In the genomic region with DNA sequence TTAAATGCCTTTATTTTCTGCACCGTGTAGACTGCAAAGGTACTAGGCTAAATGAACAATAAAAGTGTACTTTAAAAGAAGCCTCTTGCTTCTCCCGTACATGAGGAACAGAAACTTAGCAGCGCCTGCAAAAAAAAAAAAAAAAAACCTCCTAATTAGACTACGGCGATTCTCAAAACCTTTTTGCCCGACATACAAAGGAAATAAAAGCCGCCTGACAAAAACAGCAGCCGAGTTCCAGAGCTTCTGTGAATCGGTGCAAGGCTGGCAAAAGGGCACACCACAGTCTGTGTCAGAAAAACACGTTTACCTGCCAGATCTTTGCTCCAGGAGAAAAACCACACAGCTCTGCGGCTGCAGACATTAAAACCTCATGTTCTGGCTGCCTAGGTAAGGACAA, we compare ENCODE assay signal across 8 mouse cellular contexts. TPM values are rescaled to one million over a fixed set of nuclear protein-coding genes. Genes with fewer than 3 reads are reported as not detected.
DNase-seq lines count a peak whose midpoint lies in the region; ATAC-seq and TF ChIP-seq lines count a peak whose summit lies in the region.
"Had no signal": no experiment of that assay in that cellular context is flagged by ENCODE, and none has a peak within 500 bp of the region (broad histone marks: within the 10 kb centered on the region; RNA-seq: fewer than 3 reads in every experiment).

No protein-coding gene starts in this region.

- H3K9me3 ChIP-seq in CH12.LX (replicated peaks; ENCODE audit: low read length): peaks cover 36% of the 10 kb centered on the region
- H3K9me3 ChIP-seq in heart, postnatal 0 days (replicated peaks; ENCODE audit: control insufficient read depth, low read length): no peaks in the 10 kb centered on the region
- H3K9me3 ChIP-seq in midbrain, embryonic 12.5 days: no peaks in the 10 kb centered on the region

- WGBS in heart, postnatal 0 days: 11% methylated on average over 11 of the region's 11 CpGs
- under 1% methylated on average over 11 of the region's 11 CpGs for WGBS in midbrain, embryonic 12.5 days

- H3K4me3 ChIP-seq in CH12.LX (replicated peaks in 1 of 3; ENCODE audit: low read depth in 2 of 3, low read length in 2 of 3, poor library complexity in 1 of 3): peak overlapping the region; percentile 2 to 60 (median 47)
- H3K4me3 ChIP-seq in heart, postnatal 0 days (ENCODE audit: low read depth, low read length): peak overlapping the region; percentile 70
- peak overlapping the region; percentile 86 for H3K4me3 ChIP-seq in midbrain, embryonic 12.5 days

- H3K9ac ChIP-seq in CH12.LX (ENCODE audit: insufficient read depth, low read depth): peak overlapping the region; percentile 59
- H3K9ac ChIP-seq in heart, postnatal 0 days (replicated peaks; ENCODE audit: low read depth, low read length): peak overlapping the region; percentile 36; the same call in 1 of the 2 replicates
- H3K9ac ChIP-seq in midbrain, embryonic 12.5 days (replicated peaks): peak overlapping the region; percentile 87

- peaks cover 0 to 9% of the 10 kb centered on the region in 2 experiments; a peak in 2 of 4 replicates for H3K4me1 ChIP-seq in CH12.LX (ENCODE audit: control insufficient read depth in 1 of 2, insufficient read depth in 2 of 2)
- H3K4me1 ChIP-seq in heart, postnatal 0 days (ENCODE audit: control insufficient read depth, insufficient read depth): peaks cover 7% of the 10 kb centered on the region; the same call in 1 of the 2 replicates
- H3K4me1 ChIP-seq in midbrain, embryonic 12.5 days: peaks cover 54% of the 10 kb centered on the region

- H3K27ac ChIP-seq in CH12.LX (ENCODE audit: insufficient read depth, low read depth): peak overlapping the region; percentile 85; the same call in 1 of the 2 replicates
- H3K27ac ChIP-seq in heart, postnatal 0 days (ENCODE audit: low read depth): peak overlapping the region; percentile 78; the same call in 1 of the 2 replicates
- peak overlapping the region; percentile 92 for H3K27ac ChIP-seq in midbrain, embryonic 12.5 days (replicated peaks)

- no peaks in the 10 kb centered on the region for H3K79me2 ChIP-seq in CH12.LX (replicated peaks; ENCODE audit: control insufficient read depth, extremely low read depth, insufficient read depth, poor library complexity, severe bottlenecking)

- peak; percentile 21 to 36 for DNase-seq in B cell, adult 2 months
- peak; percentile 66 for DNase-seq in CH12.LX (ENCODE audit: extremely low read depth)
- DNase-seq in heart, postnatal 0 days (ENCODE audit: low spot score): no peak
- no peak for DNase-seq in right cerebral cortex, postnatal 14 days
- no peak for DNase-seq in gastrocnemius, postnatal 10 days
- DNase-seq in thymus, postnatal 25 days: no peak

- in situ Hi-C loops in CH12.LX (cut with MboI; ENCODE audit: low pct_ligation_motif_present, low pct_unique_long_range_greater_than_20kb, low sequenced_read_pairs): no loop called here

- peak overlapping the region; percentile 84 for H3K4me2 ChIP-seq in CH12.LX (ENCODE audit: insufficient read depth, low read depth, poor library complexity, severe bottlenecking)
- H3K4me2 ChIP-seq in heart, postnatal 0 days (ENCODE audit: low read depth, low read length): peak overlapping the region; percentile 73
- peak overlapping the region; percentile 70 for H3K4me2 ChIP-seq in midbrain, embryonic 12.5 days (replicated peaks)

- TF ChIP-seq EP300 in CH12.LX (IDR thresholded peaks at IDR 0.05; ENCODE audit: low read length): peak; percentile 89
- TF ChIP-seq EP300 in heart, postnatal 0 days (IDR thresholded peaks at IDR 0.05; ENCODE audit: low read depth): no peak

- no peak for TF ChIP-seq RAD21 in CH12.LX (IDR thresholded peaks at IDR 0.05; ENCODE audit: low read depth, low read length)

- no peak for ATAC-seq in heart, postnatal 0 days (ENCODE audit: insufficient read depth, low read depth)
- ATAC-seq in midbrain, embryonic 12.5 days (ENCODE audit: low FRiP score, low read depth): no peak

- TF ChIP-seq CTCF in CH12.LX (conservative IDR thresholded peaks at IDR 0.05 in 1 of 2, IDR thresholded peaks at IDR 0.05 in 1 of 2; ENCODE audit: low read depth in 2 of 2, low read length in 2 of 2): no peak
- TF ChIP-seq CTCF in heart, postnatal 0 days (IDR thresholded peaks at IDR 0.05; ENCODE audit: low read depth): no peak

- dilution Hi-C loops in CH12.LX (cut with MboI; ENCODE audit: extremely low pct_ligation_motif_present, extremely low pct_unique_long_range_greater_than_20kb, low sequenced_read_pairs): no loop called here

- H3K36me3 ChIP-seq in CH12.LX (replicated peaks in 1 of 2; ENCODE audit: control insufficient read depth in 1 of 2, insufficient read depth in 1 of 2, low read length in 1 of 2): no peaks in the 10 kb centered on the region
- H3K36me3 ChIP-seq in heart, postnatal 0 days (replicated peaks; ENCODE audit: control insufficient read depth, insufficient read depth, low read length): no peaks in the 10 kb centered on the region
- H3K36me3 ChIP-seq in midbrain, embryonic 12.5 days: peaks cover 6% of the 10 kb centered on the region; the same call in 1 of the 2 replicates

- TF ChIP-seq POLR2A in CH12.LX (IDR thresholded peaks at IDR 0.05; ENCODE audit: low read depth, low read length): peak; percentile 28; the same call in 1 of the 2 replicates

- H3K27me3 ChIP-seq in CH12.LX (replicated peaks): peaks cover 2% of the 10 kb centered on the region
- H3K27me3 ChIP-seq in heart, postnatal 0 days (ENCODE audit: control insufficient read depth, insufficient read depth, low read length): peaks cover 94% of the 10 kb centered on the region
- H3K27me3 ChIP-seq in midbrain, embryonic 12.5 days: peaks cover 63% of the 10 kb centered on the region

TF ChIP-seq in CH12.LX, 34 proteins besides CTCF, POLR2A, EP300 and RAD21:
- TF ChIP-seq NRF1 (IDR thresholded peaks at IDR 0.05; ENCODE audit: low read depth, low read length) (no peak), SMC3 (IDR thresholded peaks at IDR 0.05; ENCODE audit: low read depth, low read length) (no peak), MAX (IDR thresholded peaks at IDR 0.05; ENCODE audit: low read length) (no peak), TCF12 (IDR thresholded peaks at IDR 0.05; ENCODE audit: low read depth, low read length) (no peak), BHLHE40 (IDR thresholded peaks at IDR 0.05; ENCODE audit: low read depth, low read length) (peak; percentile 57), MXI1 (IDR thresholded peaks at IDR 0.05; ENCODE audit: low read depth, low read length) (no peak), ZNF384 (IDR thresholded peaks at IDR 0.05; ENCODE audit: low read depth, low read length) (peak; percentile 99), RCOR1 (conservative IDR thresholded peaks at IDR 0.05; ENCODE audit: low read depth, low read length) (peak; percentile 17; the same call in 1 of the 2 replicates), ELF1 (IDR thresholded peaks at IDR 0.05; ENCODE audit: low read depth, low read length) (no peak), IRF4 (IDR thresholded peaks at IDR 0.05; ENCODE audit: low read depth, low read length) (peak; percentile 96), TBP (conservative IDR thresholded peaks at IDR 0.05; ENCODE audit: low read depth, low read length) (no peak), ETS1 (conservative IDR thresholded peaks at IDR 0.05; ENCODE audit: low read depth, low read length) (no peak)

RNA-seq across cellular contexts. Expression of a gene that starts 3.4 kb away (rescaled TPM):
- total RNA-seq in CH12.LX (2012; rRNA removed): 0.38 and 0.89 TPM in 2 replicates
- total RNA-seq in CH12.LX (2014; rRNA removed): not detected in 2 replicates
- 0.10 and 0.11 TPM in 2 replicates for polyA plus RNA-seq in CH12.LX (2012; ENCODE audit: insufficient read length, low read depth)
- 3.7 and 8.2 TPM in 2 replicates for total RNA-seq in heart, postnatal 0 days (2014; rRNA removed; ENCODE audit: low replicate concordance)
- polyA plus RNA-seq in heart, postnatal 0 days (2015; fragmentation: Nextera tagmentation; extraction: Ambion mirVana): 0.97 and 1.1 TPM in 2 replicates
- polyA plus RNA-seq in midbrain, embryonic 12.5 days (2016; fragmentation: Nextera tagmentation; extraction: Ambion mirVana): 23.3 and 24.9 TPM in 2 replicates
- 10 to 100 TPM; 16.0 to 27.5 TPM for total RNA-seq in gastrocnemius, postnatal 10 days (2021)
- polyA plus RNA-seq: liver, embryonic 16.5 days had no signal

Comparison
In these comparisons a context has a peak if more than half of its experiments do, and no peak if none do; other contexts are left out.
1. DNase-seq: peak in B cell, adult 2 months (2 of 2) and CH12.LX (single experiment); none in heart, postnatal 0 days (single experiment), right cerebral cortex, postnatal 14 days (single experiment), gastrocnemius, postnatal 10 days (single experiment) and thymus, postnatal 25 days (single experiment).
2. H3K9ac ChIP-seq: peak in every context shown above with its lines; median percentile 87 in midbrain, embryonic 12.5 days; 59 in CH12.LX; 36 in heart, postnatal 0 days.
3. Peak in every context shown above with its lines, with median percentiles within 50 percentile points of each other: H3K27ac ChIP-seq, H3K4me2 ChIP-seq and H3K4me3 ChIP-seq.